Mouse (Mus musculus) large intestine, adult 2 months (tissue): ENCODE results near the gene Cldn14. TPM values are rescaled to one million over a fixed set of nuclear protein-coding genes. Genes with fewer than 3 reads are reported as not detected.
"Not testable (repeated sequence)": the region's sequence is repeated elsewhere in the genome, so short reads cannot be mapped to it uniquely, and the experiment has no call there.

Experiments used
- DNase-seq: peaks from one replicate; pipeline ENCODE4 v3.0.0-alpha.2; 2012; ENCODE audit warnings: low read depth, low spot score
- WGBS: fragments of 180-500 bp; shearing (Covaris S2); methylation state at CpG from one replicate; pipeline ENCODE4 v1.1.7; 2018; 5-methylcytosine and 5-hydroxymethylcytosine counted together
- polyA plus RNA-seq: library from polyadenylated mRNA; depleted of rRNA; stranded (reverse); fragments of >200 nt; gene quantifications from 2 replicates; pipeline ENCODE4 v1.2.3, GENCODE M21; 2012; rRNA removed

Cldn14 gene
- 0.19 and 0.66 TPM in 2 replicates for polyA plus RNA-seq

DNA sequence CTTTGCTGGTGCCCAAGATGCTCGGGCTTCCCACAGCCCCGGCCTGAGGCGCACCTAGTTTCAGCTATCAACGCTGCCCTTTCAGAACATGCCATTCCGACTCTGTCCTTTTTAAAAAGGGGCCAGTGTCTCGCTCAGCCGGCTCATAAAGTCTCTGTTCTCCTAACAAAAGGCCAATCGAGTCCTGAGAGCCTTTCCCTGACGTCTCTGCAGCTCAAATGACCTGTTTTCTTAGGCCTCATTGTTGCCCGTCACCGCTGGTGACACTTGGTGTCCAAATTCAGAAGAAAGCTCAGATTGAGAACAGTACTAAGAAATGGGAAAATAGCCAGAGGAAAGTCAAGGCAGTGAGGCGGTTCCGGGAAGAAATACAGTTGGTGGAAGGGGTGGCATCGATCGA is at the start of gene Cldn14:
Gene Cldn14, minus strand, starts transcription at position 101 of the 400 bp plus-strand sequence.
- 69% methylated on average over 15 of the region's 15 CpGs for WGBS
- DNase-seq: no peak

DNA sequence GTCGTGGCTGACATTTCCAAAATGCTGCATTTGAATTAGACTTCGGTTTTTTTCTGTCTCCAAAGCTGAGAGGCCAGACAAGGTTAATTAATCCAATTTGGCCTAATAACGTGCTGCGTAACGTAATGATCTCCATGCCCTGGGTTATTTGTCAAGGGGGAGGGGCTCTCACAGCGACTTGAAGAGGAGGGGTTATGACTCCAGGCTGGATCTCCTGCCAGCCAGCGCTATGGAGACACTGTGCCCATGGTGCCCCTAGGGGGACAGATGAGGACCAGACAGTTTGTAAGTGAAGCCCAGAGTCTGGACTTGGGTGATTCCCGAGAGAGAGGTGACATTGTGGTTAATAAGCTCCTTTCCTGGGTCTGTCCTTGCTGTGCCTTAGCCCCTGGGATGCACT is 46.9 kb upstream of the Cldn14 start:
- WGBS: 60% methylated on average over 8 of the region's 8 CpGs
- DNase-seq: no peak

DNA sequence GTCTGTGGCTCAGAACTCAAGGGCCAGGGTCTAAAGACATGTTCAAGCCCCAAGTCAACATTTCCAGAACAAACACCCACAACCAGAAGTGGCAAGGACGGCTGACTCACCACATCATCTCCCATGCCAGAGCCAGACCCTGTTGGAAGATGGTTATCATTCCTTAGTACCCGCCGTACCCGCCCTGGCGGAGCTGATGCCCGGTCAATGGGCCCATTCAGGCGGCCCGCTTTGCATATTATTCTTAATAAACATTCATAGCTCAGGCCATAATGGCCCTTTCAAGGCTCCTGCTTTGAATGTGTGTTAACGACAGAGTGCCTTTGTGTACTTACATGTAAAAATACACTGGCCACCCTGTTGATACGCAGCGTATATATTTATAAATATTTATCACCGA is 46.5 kb upstream of the Cldn14 start:
- no peak for DNase-seq
- 75% methylated on average over 12 of the region's 12 CpGs for WGBS

DNA sequence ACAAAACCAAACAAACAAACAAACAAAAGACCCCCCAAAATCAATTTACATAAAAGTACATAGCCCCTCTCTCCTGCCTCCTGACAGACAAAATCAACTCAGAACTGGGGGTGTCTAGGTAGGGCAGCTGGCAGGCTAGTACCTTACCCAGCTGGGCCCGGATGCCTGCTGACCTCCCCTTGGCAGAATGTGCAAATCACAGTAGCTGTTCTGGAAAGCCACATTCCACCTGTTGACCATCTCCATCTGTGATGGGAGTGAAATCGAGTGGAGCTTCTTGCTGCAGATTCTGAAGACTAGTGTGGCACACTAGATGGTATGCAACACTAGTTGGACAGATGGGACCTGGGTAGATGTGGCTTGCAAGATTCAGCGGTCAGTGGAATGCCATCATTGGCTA is 41.7 kb upstream of the Cldn14 start:
- no peak for DNase-seq
- 84% methylated on average over 3 of the region's 3 CpGs for WGBS

DNA sequence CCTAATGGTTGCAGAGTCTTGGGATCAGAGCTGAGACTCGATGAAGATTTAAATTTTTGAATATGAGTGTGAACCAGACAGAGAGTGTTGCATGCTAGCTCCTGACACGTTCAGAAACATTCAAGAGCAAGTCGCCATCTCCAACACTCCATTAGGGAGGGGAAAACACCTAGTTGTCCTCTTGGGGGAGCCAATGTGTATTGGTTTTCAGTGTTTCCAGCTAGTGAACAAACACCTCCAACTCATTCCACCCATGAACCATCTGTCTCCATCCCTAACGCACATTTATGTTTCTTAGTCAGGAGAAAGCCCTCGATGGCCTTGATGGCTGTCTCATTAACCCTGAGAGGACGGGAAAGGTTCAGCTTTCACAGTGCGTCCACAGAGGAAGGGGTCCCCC is 36.4 kb upstream of the Cldn14 start:
- DNase-seq: no peak
- 33% methylated on average over 7 of the region's 7 CpGs for WGBS

DNA sequence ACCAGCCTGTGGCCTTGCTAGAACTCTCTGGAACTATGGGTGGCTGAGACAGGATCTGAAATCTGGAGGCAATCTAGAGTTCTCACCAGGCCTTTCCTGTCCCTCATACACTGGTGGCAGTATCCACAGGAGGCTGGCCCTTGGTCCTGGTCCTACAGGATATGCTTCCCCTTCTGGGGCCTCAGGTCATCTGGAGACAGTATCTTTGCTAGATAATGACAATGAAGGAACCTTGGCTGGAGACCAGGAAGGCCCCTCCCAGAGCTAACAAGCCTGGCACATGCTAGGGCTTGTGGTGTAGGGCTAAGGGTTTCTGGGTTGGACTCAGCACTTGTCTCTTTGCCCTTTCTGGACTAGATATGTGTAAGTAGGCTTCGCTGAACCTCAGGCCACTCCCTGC is 35.2 kb upstream of the Cldn14 start:
- 59% methylated on average over 1 of the region's 1 CpGs for WGBS
- no peak for DNase-seq

DNA sequence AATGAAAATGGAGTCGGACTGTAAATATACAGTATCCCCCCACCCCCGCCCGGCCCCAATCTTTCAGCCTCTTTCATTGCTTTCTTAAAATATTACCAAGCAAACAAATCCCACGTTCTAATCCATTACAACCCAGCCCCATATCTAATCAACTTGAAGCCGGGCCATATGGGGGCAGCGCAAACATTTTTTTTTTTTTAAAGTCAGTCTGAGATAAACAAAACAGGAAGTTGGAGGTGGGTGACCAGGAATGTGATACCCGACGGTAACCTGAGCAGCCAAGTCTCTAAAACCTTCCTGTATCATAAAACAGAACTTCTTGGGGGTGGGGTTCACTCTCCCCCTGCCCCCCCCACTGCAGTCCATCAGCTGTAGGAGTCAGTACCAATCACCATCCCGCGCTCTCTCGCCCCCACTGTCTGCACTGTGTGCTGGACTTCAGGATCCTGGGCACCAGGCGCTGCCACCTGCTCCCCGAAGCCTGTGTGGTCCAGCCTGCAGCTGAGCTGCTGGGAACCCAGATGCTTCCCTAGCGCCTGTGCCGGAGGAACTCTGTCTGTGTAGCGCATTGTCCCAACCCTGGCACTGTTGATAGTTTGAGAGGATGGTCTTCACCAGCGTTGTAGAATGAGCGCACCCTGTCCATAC is 32.6 kb upstream of the Cldn14 start:
- 44% methylated on average over 18 of the region's 18 CpGs for WGBS
- no peak for DNase-seq

DNA sequence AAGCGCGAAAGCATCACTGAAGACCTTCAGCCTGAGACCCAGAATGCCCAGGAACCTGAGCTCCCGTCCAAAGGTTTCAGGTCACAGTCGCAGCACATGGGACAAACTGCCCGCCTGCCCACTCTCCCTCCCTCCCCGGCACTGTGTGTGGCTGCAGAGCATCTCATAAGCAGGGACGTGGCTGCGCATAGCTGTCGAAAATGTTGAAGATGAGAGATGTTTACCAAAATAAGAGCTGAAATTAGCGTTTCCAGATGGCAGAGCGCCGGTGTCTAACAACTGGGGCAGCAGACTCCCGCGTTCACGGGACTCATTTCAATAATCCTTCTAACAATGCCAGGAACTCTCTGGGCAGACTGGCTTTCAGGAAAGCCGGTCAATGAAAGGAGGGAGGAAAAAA is 31.8 kb upstream of the Cldn14 start:
- no peak for DNase-seq
- WGBS: 37% methylated on average over 16 of the region's 16 CpGs

DNA sequence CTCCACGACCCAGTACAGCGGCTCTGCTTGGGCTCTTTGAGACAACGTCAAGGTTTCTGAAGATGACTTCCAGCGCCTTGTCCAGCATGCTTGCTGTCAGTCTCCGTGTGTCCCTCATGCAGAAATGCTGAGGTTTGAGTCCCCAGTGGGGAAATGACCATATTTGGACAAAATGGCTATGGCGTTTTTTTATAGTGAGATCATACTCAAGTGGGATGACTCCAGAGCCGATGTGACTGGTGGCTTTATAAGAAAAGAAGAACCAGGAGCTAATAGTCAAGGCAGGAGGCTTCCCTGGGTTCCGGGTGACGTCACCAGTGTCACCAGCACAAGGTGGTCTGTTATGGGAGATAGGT is 30.3 kb upstream of the Cldn14 start:
- no peak for DNase-seq
- WGBS: 84% methylated on average over 9 of the region's 9 CpGs

DNA sequence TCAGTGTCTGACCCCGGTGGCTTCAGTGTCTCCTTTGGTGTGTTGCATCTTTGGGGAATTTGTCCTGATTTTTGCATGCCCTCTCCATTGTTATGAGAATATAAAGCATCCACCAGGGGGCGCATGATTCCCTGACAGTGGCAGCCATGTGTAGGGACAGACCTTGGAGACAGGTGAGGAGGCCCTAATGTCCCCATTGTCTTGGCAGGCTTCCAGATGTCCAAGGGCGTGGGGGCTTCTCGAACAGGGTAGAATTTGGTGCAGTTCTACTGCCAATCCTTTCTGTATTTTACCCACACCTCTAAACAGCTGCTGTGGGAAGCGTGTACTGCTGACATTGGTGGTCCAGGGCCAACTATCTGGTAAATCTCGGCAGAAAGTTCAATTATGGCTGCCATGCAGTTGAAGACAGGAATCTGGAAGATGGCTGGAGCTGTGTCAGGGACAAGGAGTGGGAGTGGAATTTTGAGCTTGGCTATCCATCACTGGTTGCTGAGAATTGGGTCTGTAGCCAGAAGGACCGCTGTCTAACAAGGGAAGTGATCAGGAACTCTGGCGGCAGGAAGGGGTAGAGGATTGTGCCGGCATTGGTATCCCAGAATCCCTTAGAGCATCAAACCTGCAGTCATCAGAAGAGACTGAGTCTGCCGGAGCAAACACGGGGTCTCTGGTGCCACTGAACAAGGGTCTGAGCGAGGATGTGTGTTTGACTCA is 29.8 kb upstream of the Cldn14 start:
- peak; percentile 28 for DNase-seq

DNA sequence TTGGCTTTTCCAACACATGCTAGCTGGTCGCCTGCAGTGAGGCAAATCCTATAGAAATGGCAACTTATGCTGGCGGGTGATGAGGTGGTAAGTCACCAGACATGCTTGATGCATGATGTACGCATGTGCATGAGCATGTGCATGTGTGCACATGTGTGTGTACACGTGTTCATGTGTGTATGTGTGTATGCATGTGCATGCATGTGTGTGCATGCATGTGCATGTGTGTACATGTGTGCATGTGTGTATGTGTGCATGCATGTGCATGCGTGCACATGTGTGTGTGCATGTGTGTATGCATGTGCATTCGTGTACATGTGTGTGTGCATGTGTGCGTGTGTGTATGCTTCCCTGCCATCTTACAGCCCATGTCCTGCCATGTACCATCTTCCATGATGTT is 28.6 kb upstream of the Cldn14 start:
- WGBS: 94% methylated on average over 7 of the region's 7 CpGs
- DNase-seq: no peak

More for the DNA sequence above, 29.8 kb upstream of the Cldn14 start:
- WGBS: 60% methylated on average over 12 of the region's 12 CpGs

DNA sequence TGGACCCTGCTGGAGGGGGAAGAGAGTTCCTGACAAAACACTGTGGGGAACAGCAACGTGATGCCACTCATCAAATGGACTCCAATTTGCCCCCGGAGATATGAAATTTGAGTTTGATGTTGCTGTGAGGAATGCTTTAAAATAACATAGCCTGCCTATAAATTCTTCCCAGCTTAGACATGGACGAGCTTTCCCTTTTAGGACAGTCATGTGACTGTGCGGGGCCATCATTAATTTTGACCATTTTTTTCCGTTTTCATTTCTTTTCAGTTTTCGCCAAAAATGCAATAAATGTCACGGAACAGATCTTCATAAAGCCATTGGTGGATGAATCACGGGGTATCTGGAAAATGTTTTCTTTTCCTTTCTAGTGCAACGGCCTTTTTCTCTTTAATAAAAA is 25.5 kb upstream of the Cldn14 start:
- 60% methylated on average over 9 of the region's 9 CpGs for WGBS
- DNase-seq: no peak

DNA sequence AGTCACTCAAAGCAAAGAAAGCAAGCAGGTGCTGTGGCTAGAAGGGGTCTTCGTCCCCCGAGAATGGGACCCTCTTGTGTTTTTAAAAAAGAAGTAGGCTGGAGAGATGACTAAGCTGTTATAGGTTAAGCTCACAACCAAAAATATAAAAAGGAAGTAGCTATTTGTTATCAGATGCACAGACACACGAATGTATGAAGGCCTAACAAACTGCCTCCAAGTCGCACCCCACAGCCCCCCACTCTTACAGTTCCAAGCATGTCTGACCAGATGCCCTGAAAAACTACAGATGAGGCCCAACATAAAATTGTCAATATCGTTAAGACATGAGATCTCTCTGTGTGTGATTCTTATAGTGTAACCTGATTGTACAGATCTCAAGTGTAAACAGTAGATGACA is 23.6 kb upstream of the Cldn14 start:
- 83% methylated on average over 5 of the region's 5 CpGs for WGBS
- no peak for DNase-seq

DNA sequence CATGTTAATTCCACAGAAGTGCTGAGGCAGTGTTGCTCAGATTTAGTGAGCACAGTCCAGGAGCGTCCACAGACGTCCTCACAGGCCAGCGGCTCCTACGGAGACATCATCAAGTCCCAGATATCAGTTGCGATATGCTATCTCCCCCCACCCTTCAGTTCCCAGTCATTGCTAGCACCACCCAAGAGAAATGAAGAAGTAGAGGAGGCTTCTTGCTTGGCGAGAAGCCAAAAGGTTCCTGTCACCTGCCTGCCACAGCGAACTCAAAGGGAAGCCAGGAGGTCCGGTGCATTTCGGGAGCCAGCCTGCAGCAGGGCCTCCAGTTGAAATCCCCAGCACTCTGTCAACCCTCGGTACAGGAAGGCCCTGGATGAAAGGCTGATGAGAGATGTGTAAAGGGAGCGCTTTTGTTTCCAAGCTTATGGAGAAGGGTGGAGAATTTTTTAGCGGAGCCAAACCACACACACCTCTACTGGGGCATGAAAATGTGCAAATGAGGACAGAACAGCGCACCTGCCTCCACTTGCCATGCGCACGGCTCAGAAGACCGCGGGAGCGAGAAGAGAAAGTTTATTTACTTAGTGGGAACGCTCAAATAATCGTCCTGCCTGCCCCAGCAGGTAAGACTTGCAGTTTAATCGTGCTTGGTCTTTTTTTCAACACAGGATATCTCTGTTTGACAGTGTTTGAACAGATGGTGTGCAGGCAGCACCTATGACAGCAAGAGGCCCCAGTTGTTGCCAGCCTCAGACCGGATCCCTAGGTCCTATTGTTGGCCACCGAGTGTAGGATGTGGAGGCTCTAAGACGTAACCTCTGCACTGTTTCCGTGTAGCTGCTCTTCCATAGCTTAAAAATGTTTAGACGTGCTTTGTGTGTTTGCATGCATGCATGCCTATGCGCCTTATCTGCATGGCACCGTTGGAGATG is 15.0 kb upstream of the Cldn14 start:
- no peak for DNase-seq
- WGBS: 39% methylated on average over 28 of the region's 28 CpGs

DNA sequence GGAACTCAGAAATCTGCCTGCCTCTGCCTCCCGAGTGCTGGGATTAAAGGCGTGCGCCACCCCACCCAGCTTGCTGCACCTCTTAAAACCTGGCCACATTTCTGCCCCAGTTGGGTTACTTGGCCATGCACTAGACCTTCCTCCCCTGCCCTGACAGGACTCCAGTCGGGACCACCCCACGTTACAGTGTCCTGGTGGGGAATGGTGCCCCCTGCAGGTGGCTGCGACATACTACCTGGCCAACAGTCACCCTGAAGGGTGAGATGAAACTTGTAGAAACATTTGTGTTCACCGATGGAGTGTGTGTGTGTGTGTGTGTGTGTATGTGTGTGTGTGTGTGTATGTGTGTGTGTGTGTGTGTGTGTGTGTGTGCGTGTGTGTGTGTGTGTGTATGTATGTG is 11.1 kb upstream of the Cldn14 start:
- not testable (repeated sequence) for DNase-seq
- WGBS: 75% methylated on average over 8 of the region's 8 CpGs

DNA sequence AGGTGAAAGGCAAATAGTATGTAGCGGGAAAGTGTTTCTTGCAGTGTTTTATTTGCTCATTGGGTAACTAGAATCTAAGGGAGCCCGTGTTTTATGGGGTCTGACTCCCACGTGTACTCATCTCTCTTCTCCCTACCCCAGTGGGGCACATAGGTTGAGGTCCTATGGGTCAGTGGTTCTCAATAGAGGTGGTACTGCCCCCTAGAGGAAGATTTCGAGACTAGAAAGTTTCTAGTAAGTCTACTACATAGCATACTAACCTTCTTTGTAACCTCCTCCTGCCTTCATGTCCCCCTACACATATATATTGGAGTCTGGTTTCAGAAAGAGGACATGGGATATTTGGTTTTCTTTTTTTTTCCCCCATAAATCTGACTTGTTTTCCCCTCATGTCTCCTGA is 9.3 kb upstream of the Cldn14 start:
- WGBS: 65% methylated on average over 4 of the region's 4 CpGs
- DNase-seq: no peak

DNA sequence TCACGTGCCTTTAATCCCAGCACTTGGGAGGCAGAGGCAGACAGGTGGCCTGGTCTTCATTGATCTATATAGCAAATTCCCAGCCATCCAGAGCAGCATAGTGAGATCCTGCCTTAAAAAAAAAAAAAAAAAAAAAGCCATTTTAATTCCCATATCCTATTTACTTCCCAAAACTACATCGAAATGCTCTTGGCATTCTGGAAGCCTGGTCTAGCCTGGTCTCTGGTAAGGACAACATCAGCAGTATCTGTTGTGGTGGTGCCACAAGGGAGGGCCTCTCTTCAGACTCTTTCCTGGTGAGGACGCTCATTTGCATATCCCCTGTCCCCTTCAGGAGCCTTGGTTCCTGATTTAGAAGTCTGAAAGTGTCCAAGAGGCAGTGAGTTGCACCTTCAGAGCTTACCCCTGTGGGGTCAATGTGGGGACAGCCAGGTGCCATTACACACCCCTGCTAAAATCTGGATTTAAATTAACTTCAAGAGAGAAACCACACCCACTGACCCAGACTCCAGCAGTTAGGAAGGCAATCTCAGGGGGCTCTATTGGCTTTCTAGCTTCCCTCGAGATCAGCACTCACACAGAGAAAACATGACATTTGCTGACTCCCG is 6.0 kb upstream of the Cldn14 start:
- DNase-seq: no peak
- 91% methylated on average over 5 of the region's 5 CpGs for WGBS

DNA sequence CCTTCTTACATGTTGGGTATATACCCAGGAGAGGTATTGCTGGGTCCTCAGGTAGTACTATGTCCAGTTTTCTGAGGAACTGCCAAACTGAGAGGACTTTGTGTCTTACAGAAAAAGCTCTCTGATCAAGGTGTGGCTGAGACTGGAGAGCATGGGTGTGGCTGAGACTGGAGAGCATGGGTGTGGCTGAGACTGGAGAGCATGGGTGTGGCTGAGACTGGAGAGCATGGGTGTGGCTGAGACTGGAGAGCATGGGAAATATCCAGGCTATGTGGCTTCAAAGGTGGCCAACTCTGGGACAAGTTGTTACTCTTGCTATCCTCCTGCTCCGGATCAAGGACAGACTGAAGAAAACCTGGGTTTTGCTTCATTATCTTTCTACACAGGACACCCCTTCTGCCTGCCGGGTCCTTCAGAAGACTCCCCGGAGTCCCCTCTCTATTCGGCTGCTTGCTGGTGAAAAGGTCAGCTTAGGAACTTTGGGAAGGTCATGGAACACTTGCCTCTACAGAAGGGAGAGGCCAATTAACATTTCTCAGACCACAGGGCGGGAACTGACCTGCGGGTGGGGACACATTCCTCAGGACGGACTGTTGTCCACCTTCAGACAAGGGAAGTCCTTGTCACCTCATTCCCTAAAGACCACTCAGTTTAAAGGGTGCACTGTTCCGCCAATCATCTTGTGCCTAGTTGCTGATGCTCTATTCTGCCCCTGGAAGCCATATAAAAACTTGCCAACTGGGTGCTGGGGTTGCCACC is 4.9 kb upstream of the Cldn14 start:
- DNase-seq: not testable (repeated sequence)
- 65% methylated on average over 8 of the region's 8 CpGs for WGBS

DNA sequence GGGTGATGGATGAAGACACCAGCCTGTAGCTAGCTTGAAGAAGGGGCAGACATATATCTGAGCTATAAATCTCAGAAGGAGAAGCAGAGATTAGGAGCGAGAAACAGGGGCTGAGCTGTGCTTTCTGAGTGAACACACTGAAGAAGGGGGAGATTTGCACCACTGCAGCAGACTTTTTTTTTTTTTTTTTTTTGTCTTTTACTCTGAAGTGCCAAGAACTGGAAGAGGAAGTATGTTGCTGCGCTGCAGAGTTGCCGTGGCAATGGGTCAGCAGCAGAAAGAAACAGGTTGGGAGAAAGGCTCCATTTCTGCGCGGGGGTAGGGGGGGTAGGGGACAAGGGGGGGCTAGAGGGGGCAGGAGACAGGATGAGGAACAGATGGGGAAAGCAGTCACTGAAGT is 2.6 kb upstream of the Cldn14 start:
- WGBS: 28% methylated on average over 5 of the region's 5 CpGs
- DNase-seq: no peak
